Mouse (Mus musculus) kidney, postnatal 4 days (tissue): ENCODE measurements around the gene Pttg1ip.
A peak's percentile ranks its signal among the peaks of the same experiment; 100 is the strongest.

Experiments used
- DNase-seq, 2 experiments: peaks; one replicate each; pipeline ENCODE4 v3.0.0; 2021; ENCODE audit warnings: mixed read lengths in 2 of 2

The Pttg1ip gene

DNA sequence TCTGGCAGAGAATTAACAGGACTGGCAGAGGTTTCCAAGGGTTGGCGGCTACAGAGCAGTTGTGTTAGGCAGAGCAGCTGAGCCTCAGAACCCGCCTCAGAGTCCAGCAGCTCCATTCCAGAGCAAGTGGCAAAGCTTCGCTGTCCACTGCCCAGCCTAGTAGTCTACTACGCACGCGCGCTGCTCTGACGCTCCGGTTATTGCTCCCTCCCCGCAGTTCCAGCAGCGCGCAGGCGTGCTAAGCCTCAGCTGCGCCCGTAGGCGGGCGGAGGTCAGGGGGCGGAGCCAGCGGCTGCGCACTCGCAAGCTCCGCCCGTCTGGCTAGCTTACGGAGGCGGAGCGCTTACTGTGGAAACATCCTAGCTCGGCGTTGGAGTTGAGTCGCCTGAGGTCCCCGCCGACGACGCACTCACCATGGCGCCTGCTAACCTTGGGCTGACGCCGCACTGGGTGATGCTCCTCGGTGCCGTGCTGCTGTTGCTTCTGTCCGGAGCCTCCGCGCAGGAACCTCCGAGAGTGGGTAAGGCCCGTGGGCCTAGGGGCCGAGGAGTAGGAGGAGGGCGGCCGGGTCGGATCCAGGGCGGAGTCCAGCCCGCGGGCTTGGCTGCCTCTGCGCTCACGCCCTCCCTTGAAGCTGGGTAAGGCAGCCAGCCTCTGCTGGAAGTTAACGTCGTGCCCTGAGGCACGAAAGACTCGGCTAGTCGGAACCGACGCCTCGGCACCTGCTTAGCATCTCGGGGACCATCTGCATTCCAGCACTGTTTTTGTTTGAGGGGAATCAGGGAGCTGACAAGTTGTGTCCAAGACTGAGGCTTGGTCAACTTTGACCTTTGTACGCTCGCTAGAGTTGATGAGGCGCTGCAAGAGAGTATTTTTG is at the start of gene Pttg1ip:
Pttg1ip (plus strand) TSS at position 313 of the 877 bp plus-strand sequence.
- DNase-seq: peak; percentile 97 to 98

DNA sequence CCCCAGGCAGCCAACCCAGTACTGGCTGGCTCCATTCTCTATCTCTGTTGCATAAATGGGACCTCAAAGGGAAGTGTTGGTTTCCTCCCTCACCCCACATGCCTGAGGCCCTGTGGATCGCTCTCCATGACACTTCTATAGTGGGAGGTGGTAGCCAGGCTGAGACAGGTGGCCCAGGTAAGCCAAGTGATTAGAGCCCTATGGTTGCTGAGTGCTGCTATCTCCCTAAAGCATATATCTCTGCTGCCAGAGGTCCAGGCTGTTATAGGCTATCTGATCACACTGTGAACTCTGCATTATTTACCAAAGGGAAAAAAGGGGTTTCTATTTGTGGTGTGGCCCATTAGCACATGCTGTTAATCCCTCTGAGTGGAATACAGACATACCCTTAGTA is 49.5 kb upstream of the Pttg1ip start:
- DNase-seq: no peak

DNA sequence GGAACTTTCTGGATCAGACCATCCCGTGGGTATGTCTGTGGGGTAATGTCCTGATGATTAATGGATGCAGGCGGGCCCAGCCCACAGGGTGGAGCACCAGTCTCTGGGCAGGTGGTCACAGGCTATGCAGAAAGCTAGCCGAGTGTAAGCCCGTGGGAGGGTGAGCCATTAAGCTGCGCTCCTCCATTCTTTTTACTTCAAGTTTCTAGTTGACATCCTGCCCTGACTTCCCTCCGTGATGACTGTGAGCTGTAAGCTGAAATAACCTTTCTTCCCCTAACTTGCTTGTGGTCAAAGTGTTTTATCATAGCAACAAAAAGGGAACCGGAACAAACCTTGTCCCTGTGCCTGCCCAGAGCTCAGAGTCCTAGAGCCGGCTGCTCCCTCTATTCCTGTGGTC is 44.8 kb upstream of the Pttg1ip start:
- no peak for DNase-seq

DNA sequence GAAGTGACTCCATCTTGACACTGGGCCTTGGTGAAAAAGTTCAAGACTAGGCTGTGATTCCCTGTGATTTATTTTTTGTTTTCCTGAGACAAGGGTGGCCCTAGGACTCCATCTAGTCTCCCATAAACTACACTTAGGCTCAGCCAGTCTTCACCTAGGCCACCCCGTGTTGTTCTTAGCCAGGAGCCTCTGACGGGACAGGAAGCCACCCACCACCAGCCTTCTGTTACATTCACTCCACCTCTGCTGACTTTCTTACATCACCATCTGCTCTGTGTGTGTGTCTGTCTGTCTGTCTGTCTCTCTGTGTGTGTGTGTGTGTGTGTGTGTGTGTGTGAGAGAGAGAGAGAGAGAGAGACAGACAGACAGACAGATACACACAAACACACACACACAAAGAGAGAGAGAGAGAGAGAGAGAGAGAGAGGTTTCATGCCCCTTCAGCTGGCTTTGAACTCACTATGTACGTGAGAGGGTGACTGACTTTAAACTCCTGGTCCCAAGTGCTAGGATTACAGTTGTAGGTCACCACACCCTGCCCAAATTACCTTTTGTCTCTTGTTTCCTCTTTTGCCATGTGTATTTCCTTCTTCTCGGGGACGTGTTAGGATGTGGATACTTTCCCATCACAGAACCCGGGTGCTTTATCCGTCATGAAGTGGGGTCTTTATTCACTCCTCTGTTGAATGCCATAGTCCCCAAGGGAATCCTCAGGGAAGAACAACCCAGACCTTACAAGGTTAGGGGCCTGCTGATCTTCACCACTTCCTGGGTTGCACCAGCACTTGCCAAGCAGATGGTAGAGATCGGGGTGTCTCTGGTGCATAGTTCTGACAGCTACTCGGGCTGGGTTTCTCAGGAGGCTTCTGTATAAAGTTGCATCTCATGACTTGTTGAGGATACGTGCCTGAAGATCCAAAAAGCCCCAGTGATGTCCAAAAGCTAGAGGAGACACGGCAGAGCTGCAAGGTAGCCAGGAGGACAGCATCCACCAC is 44.0 kb upstream of the Pttg1ip start:
- DNase-seq: no peak

DNA sequence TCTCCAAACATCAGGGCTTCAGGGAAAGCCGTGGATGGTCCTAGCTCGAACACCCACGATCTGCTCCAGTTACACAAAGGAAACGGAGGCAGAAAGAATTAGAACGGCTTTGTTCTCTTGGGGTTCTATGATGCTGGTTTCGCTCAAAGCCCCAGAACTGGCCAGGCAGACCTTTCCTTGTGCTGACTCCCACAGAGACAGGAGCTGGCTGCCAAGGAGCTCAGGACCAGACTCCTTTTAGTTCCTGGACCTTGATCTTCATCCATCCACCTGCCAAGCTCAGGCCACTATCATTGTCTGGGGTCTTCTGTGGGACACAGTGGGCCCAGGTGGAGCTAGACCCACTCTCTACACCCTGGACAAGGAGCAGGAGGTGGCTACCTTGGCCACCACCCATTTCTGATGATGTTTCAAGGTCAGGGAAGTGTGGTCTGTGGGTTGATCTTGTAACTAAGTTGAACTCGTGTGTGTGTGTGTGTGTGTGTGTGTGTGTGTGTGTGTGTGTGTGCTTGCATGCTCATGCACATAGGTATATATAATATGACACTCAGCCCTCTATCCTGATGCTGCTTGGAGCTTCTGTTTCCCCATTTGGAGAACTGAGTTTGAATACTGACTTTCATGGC is 42.1 kb upstream of the Pttg1ip start:
- DNase-seq: no peak

DNA sequence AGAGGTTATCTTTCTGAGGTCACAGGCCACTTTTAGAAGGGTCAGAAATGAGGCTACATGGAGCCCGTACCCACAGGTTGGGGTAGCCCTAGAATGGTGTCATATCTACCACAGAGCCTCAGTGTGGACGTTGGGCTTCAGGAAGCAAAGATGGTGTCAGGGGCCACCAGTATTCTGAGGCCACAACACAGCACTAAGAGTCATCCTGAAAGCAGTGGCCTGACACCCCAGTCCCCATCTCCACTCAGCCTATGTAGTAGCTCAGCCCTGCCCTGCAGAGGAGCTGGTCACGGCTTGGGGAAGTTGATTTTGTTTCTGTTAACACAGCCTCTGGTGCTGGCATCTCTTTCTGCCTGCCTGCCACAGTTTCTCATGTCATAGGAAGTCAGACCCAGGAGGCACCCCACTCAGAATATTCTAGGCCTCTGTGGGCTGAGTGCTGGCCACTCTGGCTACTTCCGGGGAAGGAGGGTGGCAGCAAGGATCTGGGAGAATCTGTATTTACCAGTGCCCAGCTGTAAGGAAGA is 40.9 kb upstream of the Pttg1ip start:
- no peak for DNase-seq

DNA sequence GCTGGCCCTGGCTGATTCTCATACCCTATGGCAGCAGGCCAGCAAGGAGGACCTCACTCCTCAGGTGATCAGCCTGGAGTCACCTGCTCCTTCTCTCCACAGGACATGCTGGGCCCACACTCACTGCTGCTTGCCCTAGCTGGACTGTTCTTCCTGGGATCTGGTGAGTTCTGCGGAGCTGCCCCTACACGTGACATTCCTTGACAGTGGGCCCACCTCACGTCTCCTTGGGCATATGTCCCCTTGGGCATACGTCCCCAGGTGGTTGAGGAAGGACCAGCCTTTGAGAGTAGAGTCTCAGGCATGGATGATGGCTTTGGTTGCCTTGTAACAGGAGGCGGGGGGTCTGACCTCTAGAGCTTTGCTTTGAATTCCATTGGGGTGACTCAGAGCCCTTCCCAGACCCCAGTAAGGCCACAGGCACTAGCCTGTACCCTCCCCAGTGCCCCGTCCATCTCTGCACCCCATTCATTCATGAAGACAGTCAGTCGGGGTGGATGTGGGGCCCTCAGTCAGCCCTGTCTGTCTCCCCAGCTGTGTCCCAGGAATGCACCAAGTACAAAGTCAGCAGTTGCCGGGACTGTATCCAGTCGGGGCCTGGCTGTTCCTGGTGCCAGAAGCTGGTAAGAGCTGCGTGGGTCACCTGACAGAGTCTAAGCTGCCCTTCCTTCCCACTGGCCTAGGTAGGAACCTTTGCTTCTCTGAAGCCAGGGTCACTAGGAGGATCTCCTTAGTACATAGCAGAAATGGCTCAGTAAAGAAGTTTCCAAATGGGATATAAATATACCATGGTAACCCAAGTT is 39.5 kb upstream of the Pttg1ip start:
- DNase-seq: no peak

DNA sequence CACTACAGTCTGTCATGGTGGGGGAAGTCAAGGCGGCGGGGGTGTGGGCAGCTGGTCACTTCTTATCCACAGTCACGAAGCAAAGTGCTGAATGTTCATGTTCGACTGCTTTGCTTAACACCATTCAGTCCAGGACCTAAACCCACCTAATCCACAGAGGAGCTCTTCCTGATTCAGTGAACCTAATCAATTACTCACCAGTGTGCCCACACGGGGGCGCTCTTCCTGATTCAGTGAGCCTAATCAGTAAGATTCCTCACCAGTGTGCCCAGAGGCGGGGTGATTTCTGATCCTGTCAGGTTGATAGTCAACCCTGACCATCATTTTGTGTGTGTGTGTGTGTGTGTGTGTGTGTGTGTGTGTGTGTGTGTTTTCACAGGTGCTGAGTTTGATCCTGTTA is 38.3 kb upstream of the Pttg1ip start:
- DNase-seq: peak; percentile 30 to 48

DNA sequence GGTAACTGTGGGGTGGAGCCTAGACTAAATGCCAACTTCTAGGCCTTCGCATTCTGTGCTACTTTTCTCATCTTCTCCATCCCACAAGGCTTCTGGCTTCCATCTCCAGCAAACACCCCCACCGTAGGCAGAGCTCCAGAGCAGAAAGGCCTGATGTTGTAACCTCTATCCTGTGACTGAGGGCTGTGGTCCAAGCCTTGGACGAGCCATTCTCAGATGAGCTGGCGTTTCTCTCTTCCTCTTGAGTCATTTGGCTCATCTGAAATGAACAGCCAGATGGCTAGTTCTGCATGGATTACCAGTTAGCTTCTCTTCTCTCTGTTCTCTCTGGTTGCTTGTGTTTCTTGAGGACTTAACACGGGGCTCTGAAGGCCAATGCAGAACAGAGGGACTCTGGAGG is 36.6 kb upstream of the Pttg1ip start:
- no peak for DNase-seq

DNA sequence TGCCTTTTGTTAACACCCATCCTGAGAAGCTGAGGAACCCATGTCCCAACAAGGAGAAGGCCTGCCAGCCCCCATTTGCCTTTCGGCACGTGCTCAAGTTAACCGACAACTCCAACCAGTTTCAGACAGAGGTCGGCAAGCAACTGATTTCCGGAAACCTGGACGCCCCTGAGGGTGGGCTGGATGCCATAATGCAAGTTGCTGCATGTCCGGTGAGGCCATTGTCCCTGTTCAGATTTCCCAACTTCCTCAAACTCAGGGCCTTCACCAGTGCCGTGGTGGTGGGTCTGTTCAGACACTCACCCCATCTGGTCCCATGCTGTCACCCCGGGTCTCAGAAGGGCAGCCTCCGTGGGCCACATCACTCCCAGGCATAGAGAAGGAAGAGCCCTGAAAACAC is 32.9 kb upstream of the Pttg1ip start:
- DNase-seq: no peak

DNA sequence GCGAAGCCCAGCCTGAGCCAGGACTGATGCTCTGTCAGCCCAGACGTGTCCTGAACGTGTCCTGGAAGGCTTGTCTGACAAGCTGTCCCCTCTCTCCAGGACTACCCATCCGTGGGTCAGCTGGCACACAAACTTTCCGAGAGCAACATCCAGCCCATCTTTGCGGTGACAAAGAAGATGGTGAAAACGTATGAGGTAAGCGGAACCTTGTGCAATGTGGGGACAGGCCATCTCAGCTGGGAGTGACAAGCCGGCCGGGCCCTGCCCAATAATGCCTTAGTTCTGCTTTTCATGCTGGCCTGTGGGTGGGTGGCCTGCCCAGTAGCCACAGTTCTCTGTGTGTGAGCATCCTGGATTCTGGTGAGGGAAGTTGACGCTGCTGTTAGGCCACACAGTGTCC is 30.6 kb upstream of the Pttg1ip start:
- DNase-seq: no peak

DNA sequence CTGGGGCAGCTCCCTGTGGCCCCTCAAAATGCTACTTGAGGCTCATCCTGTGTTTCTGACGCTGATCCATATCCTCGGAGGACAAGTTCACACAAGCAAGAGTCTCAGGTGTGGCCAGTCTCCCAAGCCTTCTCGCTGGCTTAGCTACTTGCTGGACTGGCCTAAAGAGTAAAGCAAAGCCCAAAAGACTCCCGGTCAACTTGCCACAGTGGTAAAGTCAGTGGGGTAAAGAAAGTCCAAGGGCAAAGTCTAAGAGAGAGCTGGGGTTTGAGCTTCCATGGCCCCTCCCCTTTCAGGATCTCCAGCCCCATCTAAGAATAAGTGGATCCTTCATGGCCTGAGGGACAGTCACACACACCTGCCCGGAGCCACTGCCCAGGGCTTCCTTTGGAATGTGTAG is 29.4 kb upstream of the Pttg1ip start:
- DNase-seq: no peak

DNA sequence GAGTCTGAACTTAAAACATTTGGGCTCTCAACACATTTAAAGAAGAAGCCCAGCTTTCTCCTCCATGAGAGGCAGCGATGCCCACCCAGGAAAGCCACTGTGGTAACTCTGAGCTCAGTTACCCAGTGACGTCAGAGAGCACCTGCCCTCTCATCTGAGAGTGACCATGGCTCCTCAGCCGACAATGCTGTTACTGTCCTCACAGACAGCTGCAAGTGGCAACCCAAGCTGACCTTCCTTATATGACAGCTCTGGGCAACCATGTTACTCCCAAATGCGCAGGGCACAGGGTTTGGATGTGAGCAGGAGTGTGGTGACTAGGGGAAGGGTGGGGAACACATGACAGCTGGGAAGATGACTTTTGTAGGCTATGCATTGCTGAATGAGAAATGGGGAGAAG is 28.2 kb upstream of the Pttg1ip start:
- no peak for DNase-seq

DNA sequence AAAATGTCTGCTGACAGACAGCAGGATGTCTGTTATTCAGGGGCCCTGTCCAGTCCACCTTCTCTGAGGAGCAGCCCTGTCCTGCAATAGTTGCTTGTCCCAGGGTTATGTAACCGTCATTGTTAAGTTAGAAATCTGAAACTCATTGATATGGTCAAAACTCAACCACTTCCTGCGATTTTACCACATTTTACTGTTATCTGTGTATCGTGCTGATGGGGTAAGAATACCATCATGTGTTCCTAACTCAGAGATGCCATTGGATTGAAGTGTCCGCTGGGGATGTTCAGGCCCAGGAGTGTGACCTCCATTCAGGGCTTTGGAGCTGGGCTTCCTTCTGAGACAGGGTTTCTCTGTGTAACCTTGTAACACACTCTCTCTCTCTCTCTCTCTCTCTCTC is 26.6 kb upstream of the Pttg1ip start:
- no peak for DNase-seq

DNA sequence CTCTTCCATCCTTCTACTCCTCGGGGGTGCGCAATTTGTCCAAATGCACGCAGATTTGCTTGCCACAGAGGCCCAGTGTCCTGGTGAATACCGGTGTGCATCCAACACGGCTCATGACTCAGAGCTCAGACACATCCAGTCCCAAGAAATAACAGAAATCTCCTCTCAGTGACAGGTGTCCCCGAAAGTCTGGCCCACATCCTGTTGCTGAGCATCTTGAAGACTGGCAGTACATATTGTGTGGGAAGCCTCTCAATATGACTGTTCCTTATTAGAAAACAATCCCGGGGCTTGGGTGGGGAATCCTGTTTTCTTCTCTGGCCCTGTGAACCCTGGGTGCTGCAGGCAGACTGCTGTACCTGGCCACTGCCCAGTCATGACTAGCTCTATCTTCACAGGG is 24.9 kb upstream of the Pttg1ip start:
- no peak for DNase-seq

DNA sequence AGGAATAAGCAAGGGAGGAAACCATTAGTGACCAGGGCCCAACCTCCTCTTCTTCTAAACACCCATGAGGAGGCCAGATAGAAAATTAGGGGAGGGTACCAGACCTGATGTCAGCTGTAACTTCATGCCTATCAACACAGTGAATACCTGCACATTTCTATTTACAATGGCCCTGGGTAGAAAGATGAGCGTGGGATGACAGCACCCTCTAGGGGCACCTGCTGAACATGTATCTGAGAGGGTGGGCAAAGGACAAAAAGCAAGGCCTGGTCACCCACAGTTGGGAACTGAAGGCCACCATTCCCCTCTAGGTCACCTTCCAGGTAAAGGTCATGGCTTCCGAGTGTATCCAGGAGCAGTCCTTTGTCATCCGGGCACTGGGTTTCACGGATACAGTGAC is 23.9 kb upstream of the Pttg1ip start:
- DNase-seq: peak in 1 of 2 experiments; percentile 19

DNA sequence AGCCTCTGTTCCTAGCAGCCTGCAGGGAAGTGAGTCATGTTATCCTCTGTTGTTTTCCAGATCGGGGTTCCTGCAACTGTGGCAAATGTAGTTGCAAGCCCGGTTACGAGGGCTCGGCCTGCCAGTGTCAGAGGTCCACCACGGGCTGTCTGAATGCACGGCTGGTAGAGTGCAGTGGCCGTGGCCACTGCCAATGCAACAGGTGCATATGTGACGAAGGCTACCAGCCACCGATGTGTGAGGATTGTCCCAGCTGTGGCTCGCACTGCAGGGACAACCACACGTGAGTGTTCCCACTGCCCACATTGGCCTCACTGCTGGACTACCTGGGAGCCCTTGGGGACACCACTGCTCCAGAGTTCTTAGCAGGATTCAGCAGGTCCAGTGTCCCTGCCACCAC is 21.4 kb upstream of the Pttg1ip start:
- DNase-seq: no peak

DNA sequence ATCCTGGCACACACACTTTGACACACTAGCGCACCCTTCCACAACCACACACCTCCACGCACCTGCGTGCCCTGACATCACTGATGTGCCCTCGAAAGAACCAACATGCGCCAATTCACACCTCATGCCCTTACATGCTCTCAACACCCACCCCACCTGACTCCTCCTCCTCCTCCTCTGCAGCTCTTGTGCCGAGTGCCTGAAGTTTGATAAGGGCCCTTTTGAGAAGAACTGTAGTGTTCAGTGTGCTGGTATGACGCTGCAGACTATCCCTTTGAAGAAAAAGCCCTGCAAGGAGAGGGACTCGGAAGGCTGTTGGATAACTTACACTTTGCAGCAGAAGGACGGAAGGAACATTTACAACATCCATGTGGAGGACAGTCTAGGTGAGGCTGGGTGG is 20.7 kb upstream of the Pttg1ip start:
- DNase-seq: no peak

DNA sequence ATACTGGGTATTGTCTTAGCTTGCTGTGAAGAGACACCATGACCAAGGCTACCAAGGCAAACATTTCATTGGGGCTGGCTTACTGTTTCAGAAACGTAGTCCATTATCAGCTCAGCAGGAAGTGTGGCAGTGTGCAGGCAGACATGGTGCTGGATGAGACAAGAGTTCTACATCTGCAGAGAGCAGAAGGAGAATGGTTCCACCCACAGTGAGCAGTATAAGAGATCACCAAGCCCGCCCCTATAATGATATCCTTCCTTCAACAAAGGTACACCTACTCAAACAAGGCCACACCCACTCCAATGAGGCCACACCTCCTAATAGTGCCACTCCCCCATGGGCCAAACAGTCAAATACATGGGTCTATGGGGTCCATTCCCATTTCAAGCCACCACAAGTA is 20.0 kb upstream of the Pttg1ip start:
- DNase-seq: no peak

DNA sequence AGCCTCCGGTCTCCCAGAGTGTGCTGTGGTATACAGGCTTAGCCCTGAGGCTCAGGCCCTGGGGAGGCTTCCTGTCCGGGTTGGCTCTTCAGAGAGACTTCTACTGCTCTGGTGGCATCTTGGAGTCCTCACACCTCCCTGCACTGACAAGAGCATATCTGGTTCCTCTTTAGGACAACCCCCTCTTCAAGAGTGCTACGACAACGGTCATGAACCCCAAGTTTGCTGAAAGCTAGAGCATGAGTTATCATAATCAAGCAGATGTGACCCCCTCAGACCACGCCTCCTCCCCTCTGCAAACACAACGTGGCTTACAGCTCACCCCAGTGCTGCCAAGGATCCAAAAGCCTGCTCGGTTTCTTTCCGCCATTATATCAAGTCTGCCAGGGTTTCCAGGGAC is 16.5 kb upstream of the Pttg1ip start:
- DNase-seq: no peak

DNA sequence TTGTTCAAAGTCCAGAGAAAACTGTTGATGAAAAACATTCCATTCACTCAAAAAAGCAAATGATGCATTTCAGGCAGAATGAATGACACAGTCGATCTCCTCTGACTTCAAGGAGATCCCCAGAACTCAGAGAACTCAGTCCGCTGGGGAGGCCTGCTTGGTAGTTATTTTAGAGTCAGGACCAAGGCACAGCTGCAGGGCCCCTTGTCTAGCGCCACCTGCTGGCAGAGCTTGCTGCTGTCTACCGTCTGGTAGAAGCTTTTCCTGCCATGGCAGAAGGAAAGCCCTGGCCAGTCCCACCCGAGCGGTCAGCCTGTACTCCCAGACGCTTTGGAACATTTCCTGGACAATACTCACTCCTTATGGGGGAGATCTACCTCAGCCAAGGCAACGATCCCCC is 14.9 kb upstream of the Pttg1ip start:
- DNase-seq: peak; percentile 94 to 95

DNA sequence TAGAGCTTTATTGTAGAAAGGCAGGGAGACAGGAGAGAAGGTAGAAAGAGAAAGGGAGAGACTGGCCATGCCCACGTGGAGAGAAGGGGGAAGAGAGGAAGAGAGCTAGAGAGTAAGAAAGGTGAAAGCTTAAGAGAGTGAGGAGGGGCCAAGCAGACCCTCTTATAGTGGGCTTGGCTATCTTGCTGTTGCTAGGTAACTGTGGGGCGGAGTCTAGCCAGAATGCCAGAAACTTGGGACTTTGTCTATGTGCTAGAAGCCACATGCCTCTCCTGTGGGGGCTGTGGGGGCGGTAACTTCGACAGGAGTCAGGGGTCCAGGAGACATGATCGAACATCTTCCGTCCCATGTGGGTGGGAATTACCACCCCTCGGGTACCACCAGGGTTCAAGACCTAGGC is 12.0 kb upstream of the Pttg1ip start:
- no peak for DNase-seq
